Mouse (Mus musculus) skeletal muscle tissue, postnatal 0 days (tissue): Measurements from ENCODE around the gene Thnsl2. TPM values are rescaled to one million over a fixed set of nuclear protein-coding genes. Genes with fewer than 3 reads are reported as not detected.

Experiments used
- polyA plus RNA-seq: library from polyadenylated mRNA; unstranded; fragments of >200 nt; fragmentation: Nextera tagmentation; extraction: Ambion mirVana; gene quantifications from 2 replicates; pipeline ENCODE4 v1.2.1, GENCODE M21; 2015

Thnsl2 gene
- 8.5 and 9.3 TPM in 2 replicates for polyA plus RNA-seq

GRCm38 (mm10) chr6:71143894-71144455 is at the start of gene Thnsl2:
Gene Thnsl2 (minus strand): TSS chr6:71144439.

Other genes starting within 250 kb of the Thnsl2 start
- not detected in 2 replicates for gene Tex37, start 225.5 kb downstream of the Thnsl2 start, polyA plus RNA-seq
- gene Foxi3, start 187.9 kb downstream of the Thnsl2 start, polyA plus RNA-seq = 0.18 TPM in 1 of 2 replicates, not detected in the other
- gene Fabp1, start 55.4 kb upstream of the Thnsl2 start, polyA plus RNA-seq = 1.4 and 4.4 TPM in 2 replicates
- gene Krcc1, start 127.2 kb upstream of the Thnsl2 start, polyA plus RNA-seq = 59.0 and 62.1 TPM in 2 replicates
- gene Smyd1, start 177.8 kb upstream of the Thnsl2 start, polyA plus RNA-seq = 53.5 and 55.4 TPM in 2 replicates
- gene Cd8b1, start 178.3 kb upstream of the Thnsl2 start, polyA plus RNA-seq = 0.13 TPM in 1 of 2 replicates, not detected in the other
- gene Cd8a, start 229.0 kb upstream of the Thnsl2 start, polyA plus RNA-seq = not detected in 2 replicates